22 mouse cellular contexts compared by ENCODE assay signal in the genomic region with DNA sequence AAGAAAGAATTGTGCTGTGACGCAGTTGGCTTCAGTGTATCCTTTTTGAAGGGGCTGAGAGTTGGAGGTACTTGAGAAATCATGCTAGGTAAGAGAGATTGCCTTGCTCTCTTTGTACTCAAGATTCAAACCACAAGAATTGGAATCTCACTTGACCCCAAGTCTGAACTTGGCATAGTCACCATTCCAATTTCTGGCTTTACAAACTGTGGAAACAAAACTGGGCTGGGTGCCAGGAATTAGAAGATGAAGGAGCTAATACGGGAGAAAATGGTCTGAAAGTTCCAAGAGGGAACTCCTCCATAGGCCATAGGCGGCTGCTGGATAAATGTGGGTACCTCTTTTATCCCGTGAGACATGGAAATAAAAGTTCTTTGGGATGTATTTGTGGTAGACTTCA.
DNase-seq lines count a peak whose midpoint lies in the region; TF ChIP-seq lines count a peak whose summit lies in the region.
"Had no signal": no experiment of that assay in that cellular context is flagged by ENCODE, and none has a peak within 500 bp of the region (broad histone marks: within the 10 kb centered on the region; RNA-seq: fewer than 3 reads in every experiment).

No protein-coding gene starts in this region.

- 46% methylated on average over 4 of the region's 4 CpGs for WGBS in olfactory bulb, adult 2 months

- H3K4me1 ChIP-seq in olfactory bulb, adult 2 months (ENCODE audit: control insufficient read depth, insufficient read depth, low read length): no peaks in the 10 kb centered on the region
- H3K4me1 ChIP-seq: liver, embryonic 13.5 days had no signal

- peak; percentile 12 to 22 for DNase-seq in cerebellum, postnatal 10 days
- DNase-seq in cerebellum, adult 9-10 months: no peak
- no peak for DNase-seq in layer of hippocampus, adult 2 months (ENCODE audit: low spot score in 2 of 2)
- no peak for DNase-seq in layer of hippocampus, adult 11-12 months (ENCODE audit: low spot score)
- peak; percentile 9 for DNase-seq in retina, postnatal 1 day
- no peak for DNase-seq in retina, embryonic 14.5 days (ENCODE audit: low spot score)
- no peak for DNase-seq in T-cell, adult 2 months (ENCODE audit: low spot score)
- DNase-seq: cerebellum, adult 2 months; gastrocnemius, postnatal 25 days; heart, adult 2 months; kidney, adult 18-20 months; liver, embryonic 13.5 days; thymus, postnatal 14 days had no signal

- no peak for TF ChIP-seq CTCF in layer of hippocampus, adult 2 months (conservative IDR thresholded peaks at IDR 0.05)
- no peak for TF ChIP-seq CTCF in olfactory bulb, adult 2 months (IDR thresholded peaks at IDR 0.05; ENCODE audit: insufficient read depth, low read depth, low read length)

- H3K4me3 ChIP-seq in layer of hippocampus, adult 2 months: no peak overlapping the region; the same call in 1 of the 2 replicates
- no peak overlapping the region for H3K4me3 ChIP-seq in olfactory bulb, adult 2 months (ENCODE audit: insufficient read depth, low read depth, low read length)
- H3K4me3 ChIP-seq: heart, adult 2 months; hindbrain, embryonic 13.5 days; limb, embryonic 12.5 days; liver, embryonic 13.5 days; midbrain, embryonic 15.5 days; myocyte; neural tube, embryonic 13.5 days had no signal

- H3K27ac ChIP-seq in layer of hippocampus, adult 2 months: peak overlapping the region; percentile 0; the same call in 1 of the 2 replicates
- 0 out of 2 replicates have a peak overlapping the region, but pooled peaks have one; percentile 21 for H3K27ac ChIP-seq in olfactory bulb, adult 2 months (ENCODE audit: insufficient read depth, low read depth, low read length)
- H3K27ac ChIP-seq: heart, adult 2 months; hindbrain, embryonic 13.5 days; kidney, postnatal 0 days; limb, embryonic 12.5 days; liver, embryonic 13.5 days; macrophage; midbrain, embryonic 15.5 days; neural tube, embryonic 13.5 days; stomach, postnatal 0 days had no signal

- no peak for TF ChIP-seq POLR2A in olfactory bulb, adult 2 months (IDR thresholded peaks at IDR 0.05; ENCODE audit: insufficient read depth, low read depth, low read length)

Comparison
In these comparisons a context has a peak if more than half of its experiments do, and no peak if none do; other contexts are left out.
1. DNase-seq: peak in cerebellum, postnatal 10 days (2 of 2) and retina, postnatal 1 day (single experiment); none in cerebellum, adult 9-10 months (single experiment), layer of hippocampus, adult 2 months (0 of 2), layer of hippocampus, adult 11-12 months (single experiment), retina, embryonic 14.5 days (single experiment) and T-cell, adult 2 months (single experiment).